Mouse (Mus musculus) kidney, embryonic 15.5 days (tissue): ENCODE measurements around the gene Fam171a2. TPM values are rescaled to one million over a fixed set of nuclear protein-coding genes. Genes with fewer than 3 reads are reported as not detected.

Experiments
- ATAC-seq: fragments of 200-750 bp; cut with Nextera tagmentation; replicated peaks from 2 replicates; pipeline ENCODE4 v1.8.0; 2017; ENCODE audit warnings: moderate TSS enrichment; ENCODE audit not compliant: low FRiP score
- H3K27ac ChIP-seq: fragments of 300-500 bp; sonication (generic); 2 replicates; pipeline ENCODE4 v1.5.1; 2015; ENCODE audit warnings: mild to moderate bottlenecking, inconsistent platforms
- H3K27me3 ChIP-seq: fragments of 300-500 bp; sonication (generic); 2 replicates; pipeline ENCODE4 v1.6.1; 2015; ENCODE audit warnings: inconsistent platforms
- H3K36me3 ChIP-seq: fragments of 300-500 bp; sonication (generic); 2 replicates; pipeline ENCODE4 v1.6.1; 2015; ENCODE audit warnings: inconsistent platforms
- H3K4me1 ChIP-seq: fragments of 300-500 bp; sonication (generic); 2 replicates; pipeline ENCODE4 v1.6.1; 2015; ENCODE audit warnings: inconsistent platforms
- H3K4me2 ChIP-seq: fragments of 300-500 bp; sonication (generic); 2 replicates; pipeline ENCODE4 v1.6.1; 2015; ENCODE audit warnings: moderate library complexity, mild to moderate bottlenecking, inconsistent platforms
- H3K4me3 ChIP-seq: fragments of 300-500 bp; sonication (generic); replicated peaks from 2 replicates; pipeline ENCODE4 v1.5.1; 2015; ENCODE audit warnings: mild to moderate bottlenecking, inconsistent platforms
- H3K9ac ChIP-seq: fragments of 300-500 bp; sonication (generic); 2 replicates; pipeline ENCODE4 v1.6.1; 2015; ENCODE audit warnings: mild to moderate bottlenecking, inconsistent platforms
- H3K9me3 ChIP-seq: fragments of 300-500 bp; sonication (generic); replicated peaks from 2 replicates; pipeline ENCODE4 v1.6.1; 2016; ENCODE audit warnings: inconsistent platforms
- WGBS: fragments of 180-500 bp; shearing (Covaris S2); methylation state at CpG from one replicate; pipeline ENCODE4 v1.1.7; 2015; ENCODE audit warnings: mixed read lengths; 5-methylcytosine and 5-hydroxymethylcytosine counted together
- polyA plus RNA-seq: library from polyadenylated mRNA; unstranded; fragments of >200 nt; fragmentation: Nextera tagmentation; extraction: Ambion mirVana; gene quantifications from 2 replicates; pipeline ENCODE4 v1.2.1, GENCODE M21; 2015

The Fam171a2 gene
- polyA plus RNA-seq, 1 experiment from 2014 or later = 7.1 TPM

DNA sequence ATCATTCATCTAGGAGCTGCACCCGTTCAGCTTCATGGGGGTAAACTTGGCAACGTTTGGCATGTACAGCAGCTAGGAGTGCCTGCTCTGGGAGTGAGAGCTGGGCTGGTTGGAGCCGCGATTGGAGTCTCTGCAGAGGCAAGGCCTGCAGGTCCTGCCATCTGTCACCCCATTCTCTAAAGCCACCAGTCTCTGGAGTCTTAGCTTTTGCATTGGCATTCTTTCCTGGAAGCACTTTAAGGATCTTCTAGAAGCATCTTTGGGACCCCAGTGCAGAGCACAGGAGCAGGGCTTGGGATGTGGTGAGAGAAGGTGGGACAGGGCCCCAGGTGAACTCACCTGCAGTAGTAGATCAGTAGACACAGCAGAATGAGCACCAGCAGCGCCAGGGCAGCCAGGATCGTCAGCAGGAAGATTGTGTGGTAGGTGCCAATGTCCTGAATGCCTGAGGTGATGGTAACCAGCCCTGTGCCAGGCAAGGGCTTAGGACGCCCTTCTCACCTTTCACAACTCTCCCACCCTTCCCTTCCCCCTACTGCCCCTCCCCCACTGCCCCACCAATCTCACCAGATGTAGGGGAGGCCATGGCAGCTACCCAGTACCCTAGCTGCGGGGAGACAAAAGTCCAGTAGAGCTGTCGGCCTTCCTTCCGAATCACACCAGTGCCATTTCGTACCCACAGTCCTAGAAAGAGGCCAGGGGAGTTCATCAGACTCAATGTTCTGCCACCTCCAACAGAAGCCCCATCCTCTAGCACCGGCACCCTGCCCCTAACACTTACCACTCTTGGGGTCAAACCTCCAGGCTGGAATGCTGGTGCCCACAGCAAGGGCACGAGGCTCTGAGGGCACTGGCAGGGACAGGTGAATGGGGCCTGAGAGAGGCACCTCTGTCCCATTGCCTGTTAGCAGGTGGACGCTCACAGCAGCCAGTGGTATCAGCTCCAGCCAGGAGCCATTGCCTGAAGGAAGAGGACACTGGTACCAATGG lies 8.1 kb downstream of the Fam171a2 start:
- Histone ChIP-seq H3K9ac (no peak overlapping the region), H3K4me1 (peaks cover 40% of the 10 kb centered on the region), H3K4me3 (no peak overlapping the region), H3K27me3 (0 out of 2 replicates have a peak, but pooled peaks cover 3% of the 10 kb centered on the region), H3K36me3 (peaks cover 87% of the 10 kb centered on the region), H3K27ac (no peak overlapping the region), H3K9me3 (no peaks in the 10 kb centered on the region), H3K4me2 (no peak overlapping the region)
- WGBS = 82% methylated on average over 14 of the region's 14 CpGs
- no peak for ATAC-seq

DNA sequence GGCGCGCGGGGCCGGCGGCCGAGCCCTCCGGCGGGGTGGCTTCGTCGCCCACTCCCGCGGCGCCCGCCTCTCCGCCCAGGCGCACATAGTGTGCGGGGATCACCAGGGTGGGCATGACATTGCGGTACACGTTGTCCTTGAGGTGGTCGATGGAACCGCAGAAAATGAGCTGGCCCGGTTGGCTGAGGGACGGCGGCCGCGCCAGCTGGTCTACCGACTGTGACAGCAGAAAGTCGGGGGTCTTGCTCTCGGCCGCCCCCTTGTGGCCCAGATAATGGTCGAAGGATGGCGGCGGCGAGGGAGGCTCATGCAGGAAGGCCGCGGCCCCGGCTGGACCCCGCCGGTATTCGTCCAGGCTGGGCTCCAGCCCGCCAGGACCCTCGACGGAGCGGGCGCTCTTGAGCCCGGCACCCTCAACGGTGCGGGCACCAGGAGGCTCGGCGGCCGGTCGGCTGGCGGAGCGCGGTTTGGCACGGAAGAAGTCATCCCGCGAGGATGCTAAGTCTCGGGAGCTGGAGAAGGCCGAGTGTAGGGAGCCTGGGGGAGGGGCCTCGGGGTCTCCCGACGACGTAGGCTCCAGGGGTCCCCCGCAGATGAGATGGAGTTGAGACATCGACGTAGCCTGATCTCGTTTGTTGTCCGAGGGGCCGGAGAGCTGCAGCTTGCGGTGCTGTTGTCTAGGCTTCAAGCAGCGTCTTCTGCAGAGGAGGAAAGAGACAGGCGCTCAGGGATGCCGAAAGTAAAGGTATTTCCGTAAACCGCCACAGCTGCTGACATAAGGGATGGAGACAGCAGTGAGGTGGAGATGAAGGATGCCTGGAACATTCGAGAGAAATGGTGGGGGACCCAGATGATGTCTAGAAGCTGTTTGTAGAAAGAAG lies 9.0 kb downstream of the Fam171a2 start:
- Histone ChIP-seq H3K9me3 (no peaks in the 10 kb centered on the region), H3K27me3 (0 out of 2 replicates have a peak, but pooled peaks cover 3% of the 10 kb centered on the region), H3K27ac (peak overlapping the region; percentile 48; the same call in 1 of the 2 replicates), H3K4me2 (peak overlapping the region; percentile 91), H3K4me3 (peak overlapping the region; percentile 44), H3K9ac (peak overlapping the region; percentile 53), H3K36me3 (peaks cover 89% of the 10 kb centered on the region), H3K4me1 (peaks cover 32% of the 10 kb centered on the region)
- 13% methylated on average over 77 of the region's 77 CpGs for WGBS
- ATAC-seq = peak; percentile 24; the same call in 1 of the 2 replicates

DNA sequence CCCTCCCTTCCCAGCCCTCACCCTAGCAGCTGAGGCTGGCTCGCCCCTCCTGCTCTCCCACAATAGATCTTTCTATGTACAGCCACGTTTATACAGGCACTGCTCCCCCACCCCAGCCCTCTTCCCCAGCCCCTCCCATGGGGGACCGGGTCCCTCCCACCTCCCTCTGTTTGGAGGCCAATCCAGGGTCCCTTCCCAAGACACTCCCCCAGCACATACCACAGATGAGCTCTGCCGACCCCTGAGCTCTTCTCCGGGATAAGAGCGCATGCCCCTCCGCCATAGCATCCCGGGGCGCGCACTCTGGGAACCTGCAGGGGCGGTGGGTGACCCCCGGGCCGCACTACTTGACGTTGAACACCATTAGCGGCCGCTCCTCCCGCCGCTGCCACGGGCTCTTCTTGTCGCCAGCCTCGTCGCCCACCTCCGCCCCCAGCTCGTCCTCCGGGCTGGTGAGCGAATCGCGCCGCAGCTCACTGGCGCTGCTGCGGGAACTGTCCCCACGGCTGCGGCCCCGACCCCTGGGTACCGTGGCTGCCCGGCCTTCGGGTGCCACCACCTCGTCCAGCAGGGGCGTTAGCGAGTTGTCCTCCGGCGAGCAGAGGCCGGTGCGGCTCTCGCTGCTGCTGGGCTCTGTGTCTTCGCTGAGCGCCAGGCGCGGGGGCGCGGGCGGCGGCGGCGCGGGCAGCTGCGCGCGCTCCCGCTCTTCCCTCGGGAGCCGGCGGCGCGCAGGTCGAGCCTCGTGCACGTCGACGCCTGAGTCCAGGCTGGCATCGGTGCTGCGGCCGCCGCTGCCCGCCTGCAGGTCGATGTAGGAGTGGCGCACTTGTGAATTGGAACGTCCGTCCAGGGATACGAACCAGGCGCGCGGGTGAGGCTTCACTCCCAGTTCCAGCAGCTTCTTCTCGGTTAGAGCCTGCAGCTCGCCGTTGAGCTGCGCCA lies 10.1 kb downstream of the Fam171a2 start:
- peak overlapping the region; percentile 53 for H3K9ac ChIP-seq
- H3K4me1 ChIP-seq = peaks cover 38% of the 10 kb centered on the region
- peak overlapping the region; percentile 44 for H3K4me3 ChIP-seq
- peak; percentile 24 for ATAC-seq
- 0 out of 2 replicates have a peak, but pooled peaks cover 3% of the 10 kb centered on the region for H3K27me3 ChIP-seq
- H3K4me2 ChIP-seq = peak overlapping the region; percentile 91
- H3K9me3 ChIP-seq = no peaks in the 10 kb centered on the region
- WGBS = 13% methylated on average over 84 of the region's 87 CpGs
- peaks cover 83% of the 10 kb centered on the region for H3K36me3 ChIP-seq
- peak overlapping the region; percentile 48 for H3K27ac ChIP-seq

DNA sequence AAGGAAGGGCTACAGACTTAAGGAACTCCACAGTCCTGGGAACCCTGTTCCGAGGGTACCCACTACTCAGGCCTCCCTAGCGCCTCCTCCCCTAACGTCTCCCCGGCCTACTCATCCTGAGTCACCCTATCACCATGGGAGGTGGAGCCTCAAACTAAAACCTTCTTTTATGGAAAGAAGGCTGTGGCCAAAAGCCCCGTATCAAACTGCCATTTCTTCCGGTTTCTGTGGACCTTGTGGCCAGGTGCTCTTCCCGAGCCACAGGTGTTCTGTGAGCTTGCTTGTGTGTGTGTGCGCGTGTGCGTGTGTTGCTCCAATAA lies 11.1 kb downstream of the Fam171a2 start:
- no peaks in the 10 kb centered on the region for H3K9me3 ChIP-seq
- H3K36me3 ChIP-seq = peaks cover 74% of the 10 kb centered on the region
- H3K4me3 ChIP-seq = no peak overlapping the region
- 0 out of 2 replicates have a peak, but pooled peaks cover 3% of the 10 kb centered on the region for H3K27me3 ChIP-seq
- no peak overlapping the region for H3K9ac ChIP-seq
- no peak for ATAC-seq
- H3K27ac ChIP-seq = no peak overlapping the region
- WGBS = 85% methylated on average over 10 of the region's 10 CpGs
- H3K4me1 ChIP-seq = peaks cover 46% of the 10 kb centered on the region
- no peak overlapping the region for H3K4me2 ChIP-seq

DNA sequence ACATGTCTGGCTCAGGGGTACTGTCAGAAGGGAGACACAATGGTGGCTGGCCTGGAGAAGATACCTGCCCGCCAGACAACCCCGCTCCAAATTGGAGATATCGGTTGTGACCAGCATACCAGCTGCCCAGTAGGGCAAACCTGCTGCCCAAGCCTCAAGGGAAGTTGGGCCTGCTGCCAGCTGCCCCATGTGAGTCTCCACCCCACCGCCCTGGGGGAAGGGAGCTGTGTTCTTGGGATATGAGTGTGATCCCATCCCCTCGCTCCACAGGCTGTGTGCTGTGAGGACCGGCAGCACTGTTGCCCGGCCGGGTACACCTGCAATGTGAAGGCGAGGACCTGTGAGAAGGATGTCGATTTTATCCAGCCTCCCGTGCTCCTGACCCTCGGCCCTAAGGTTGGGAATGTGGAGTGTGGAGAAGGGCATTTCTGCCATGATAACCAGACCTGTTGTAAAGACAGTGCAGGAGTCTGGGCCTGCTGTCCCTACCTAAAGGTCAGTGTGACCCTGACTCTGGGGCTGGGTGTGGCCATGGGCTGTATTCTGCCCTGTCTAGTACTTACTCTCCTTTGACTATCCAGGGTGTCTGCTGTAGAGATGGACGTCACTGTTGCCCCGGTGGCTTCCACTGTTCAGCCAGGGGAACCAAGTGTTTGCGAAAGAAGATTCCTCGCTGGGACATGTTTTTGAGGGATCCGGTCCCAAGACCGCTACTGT lies 11.6 kb downstream of the Fam171a2 start:
- H3K9me3 ChIP-seq = no peaks in the 10 kb centered on the region
- peaks cover 69% of the 10 kb centered on the region for H3K36me3 ChIP-seq
- H3K27me3 ChIP-seq = 0 out of 2 replicates have a peak, but pooled peaks cover 3% of the 10 kb centered on the region
- ATAC-seq = no peak
- H3K27ac ChIP-seq = no peak overlapping the region
- WGBS = 88% methylated on average over 18 of the region's 18 CpGs
- no peak overlapping the region for H3K4me2 ChIP-seq
- H3K4me3 ChIP-seq = no peak overlapping the region
- H3K4me1 ChIP-seq = peaks cover 48% of the 10 kb centered on the region
- H3K9ac ChIP-seq = no peak overlapping the region

DNA sequence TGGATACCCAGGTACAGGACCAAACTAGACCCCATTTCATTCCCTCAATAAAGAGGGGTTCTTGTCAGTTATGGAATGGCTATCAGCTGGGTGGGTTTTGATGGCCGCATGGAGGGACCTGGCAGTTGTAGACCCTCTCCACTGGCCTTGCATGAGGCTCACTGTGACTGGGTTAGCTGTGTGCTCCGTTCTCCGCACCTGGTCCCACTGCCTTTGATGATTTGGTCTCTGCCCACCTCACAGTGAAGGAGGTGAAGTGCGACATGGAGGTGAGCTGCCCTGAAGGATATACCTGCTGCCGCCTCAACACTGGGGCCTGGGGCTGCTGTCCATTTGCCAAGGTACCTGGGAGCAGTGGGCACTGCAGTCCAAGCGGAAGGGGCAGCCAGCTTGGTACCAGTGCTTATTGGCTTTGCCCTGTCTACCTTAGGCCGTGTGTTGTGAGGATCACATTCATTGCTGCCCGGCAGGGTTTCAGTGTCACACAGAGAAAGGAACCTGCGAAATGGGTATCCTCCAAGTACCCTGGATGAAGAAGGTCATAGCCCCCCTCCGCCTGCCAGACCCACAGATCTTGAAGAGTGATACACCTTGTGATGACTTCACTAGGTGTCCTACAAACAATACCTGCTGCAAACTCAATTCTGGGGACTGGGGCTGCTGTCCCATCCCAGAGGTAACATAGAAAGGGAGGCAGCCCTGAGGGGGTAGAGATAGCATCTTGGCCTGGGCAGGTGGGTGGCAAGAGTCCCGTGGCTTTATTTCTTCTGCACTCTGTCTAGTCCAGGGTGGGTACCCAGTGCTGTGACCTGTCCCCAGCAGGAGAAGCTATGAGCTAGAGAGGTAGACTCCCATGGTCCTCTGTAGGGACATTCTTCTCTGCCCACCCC lies 12.4 kb downstream of the Fam171a2 start:
- peaks cover 60% of the 10 kb centered on the region for H3K36me3 ChIP-seq
- ATAC-seq = no peak

DNA sequence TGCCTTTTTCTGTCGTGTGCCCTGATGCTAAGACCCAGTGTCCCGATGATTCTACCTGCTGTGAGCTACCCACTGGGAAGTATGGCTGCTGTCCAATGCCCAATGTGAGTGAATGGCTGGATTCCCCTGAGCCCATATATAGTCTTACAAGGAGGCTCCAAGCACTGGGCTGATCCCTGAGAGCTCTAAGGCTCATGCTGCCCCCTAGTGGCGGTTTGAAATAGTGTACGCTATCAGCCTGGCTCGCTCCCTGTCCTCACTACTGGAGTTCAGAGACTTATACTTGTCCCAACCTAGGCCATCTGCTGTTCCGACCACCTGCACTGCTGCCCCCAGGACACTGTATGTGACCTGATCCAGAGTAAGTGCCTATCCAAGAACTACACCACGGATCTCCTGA lies 13.1 kb downstream of the Fam171a2 start:
- Histone ChIP-seq H3K4me2 (no peak overlapping the region), H3K9ac (no peak overlapping the region), H3K27ac (no peak overlapping the region), H3K36me3 (peaks cover 54% of the 10 kb centered on the region), H3K27me3 (0 out of 2 replicates have a peak, but pooled peaks cover 3% of the 10 kb centered on the region), H3K4me1 (peaks cover 54% of the 10 kb centered on the region), H3K4me3 (no peak overlapping the region), H3K9me3 (no peaks in the 10 kb centered on the region)
- no peak for ATAC-seq
- 16% methylated on average over 7 of the region's 7 CpGs for WGBS

More for the DNA sequence above, 12.4 kb downstream of the Fam171a2 start:
- Histone ChIP-seq H3K9ac (no peak overlapping the region), H3K27me3 (0 out of 2 replicates have a peak, but pooled peaks cover 3% of the 10 kb centered on the region), H3K4me2 (no peak overlapping the region), H3K27ac (no peak overlapping the region), H3K4me1 (peaks cover 48% of the 10 kb centered on the region), H3K4me3 (no peak overlapping the region), H3K9me3 (no peaks in the 10 kb centered on the region)
- 89% methylated on average over 11 of the region's 11 CpGs for WGBS

DNA sequence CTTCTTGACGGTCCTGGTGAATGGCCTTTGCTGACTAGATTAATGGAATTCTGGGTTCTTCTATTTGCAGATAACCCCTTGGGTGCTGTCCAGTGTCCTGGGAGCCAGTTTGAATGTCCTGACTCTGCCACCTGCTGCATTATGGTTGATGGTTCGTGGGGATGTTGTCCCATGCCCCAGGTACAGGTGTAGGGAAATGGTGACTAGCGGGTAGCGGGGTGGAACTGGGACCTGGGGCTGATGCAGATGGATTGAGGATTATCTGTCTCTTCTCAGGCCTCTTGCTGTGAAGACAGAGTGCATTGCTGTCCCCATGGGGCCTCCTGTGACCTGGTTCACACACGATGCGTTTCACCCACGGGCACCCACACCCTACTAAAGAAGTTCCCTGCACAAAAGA lies 13.6 kb downstream of the Fam171a2 start:
- Histone ChIP-seq H3K27me3 (no peaks in the 10 kb centered on the region), H3K27ac (no peak overlapping the region), H3K36me3 (peaks cover 48% of the 10 kb centered on the region), H3K4me3 (no peak overlapping the region), H3K4me2 (no peak overlapping the region), H3K4me1 (peaks cover 53% of the 10 kb centered on the region), H3K9ac (no peak overlapping the region), H3K9me3 (no peaks in the 10 kb centered on the region)
- WGBS = 93% methylated on average over 7 of the region's 7 CpGs
- ATAC-seq = no peak

DNA sequence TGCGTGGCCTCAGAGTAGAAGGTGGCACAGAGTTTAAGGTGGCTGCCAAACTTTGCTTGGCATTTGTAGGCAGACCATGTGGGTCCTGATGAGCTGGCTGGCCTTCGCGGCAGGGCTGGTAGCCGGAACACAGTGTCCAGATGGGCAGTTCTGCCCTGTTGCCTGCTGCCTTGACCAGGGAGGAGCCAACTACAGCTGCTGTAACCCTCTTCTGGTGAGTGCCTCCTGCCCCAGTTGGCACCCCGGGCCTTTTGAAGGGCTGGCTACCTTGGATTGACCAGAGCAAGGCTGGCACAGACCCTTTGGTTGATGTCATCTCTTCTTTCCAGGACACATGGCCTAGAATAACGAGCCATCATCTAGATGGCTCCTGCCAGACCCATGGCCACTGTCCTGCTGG lies 14.6 kb downstream of the Fam171a2 start:
- H3K27me3 ChIP-seq = no peaks in the 10 kb centered on the region
- H3K36me3 ChIP-seq = peaks cover 40% of the 10 kb centered on the region
- H3K4me2 ChIP-seq = no peak overlapping the region
- 91% methylated on average over 6 of the region's 6 CpGs for WGBS
- no peak overlapping the region for H3K4me3 ChIP-seq
- H3K9ac ChIP-seq = no peak overlapping the region
- no peak overlapping the region for H3K27ac ChIP-seq
- H3K9me3 ChIP-seq = no peaks in the 10 kb centered on the region
- ATAC-seq = no peak
- H3K4me1 ChIP-seq = peaks cover 44% of the 10 kb centered on the region
